Mouse (Mus musculus): ENCODE results near the gene Smim13. TPM values are rescaled to one million over a fixed set of nuclear protein-coding genes. Genes with fewer than 3 reads are reported as not detected.

The Smim13 gene
- polyA plus RNA-seq, 1 experiment from 2014 or later: 11.9 TPM

GRCm38 (mm10) chr13:41320749-41321148, 71.1 kb downstream of the Smim13 start:
- Histone ChIP-seq H3K9ac (no peak overlapping the region), H3K4me1 (ENCODE audit: insufficient read depth) (no peaks in the 10 kb centered on the region), H3K4me3 (ENCODE audit: low read depth, low read length) (no peak overlapping the region), H3K36me3 (ENCODE audit: insufficient read depth) (peaks cover 39% of the 10 kb centered on the region), H3K4me2 (no peak overlapping the region), H3K27me3 (ENCODE audit: insufficient read depth, low read length) (no peaks in the 10 kb centered on the region), H3K9me3 (ENCODE audit: low read depth, low read length) (no peaks in the 10 kb centered on the region), H3K27ac (ENCODE audit: low read depth) (peak overlapping the region; percentile 55; the same call in 1 of the 2 replicates)
- 70% methylated on average over 5 of the region's 5 CpGs for WGBS
- no peak for DNase-seq
- TF ChIP-seq CTCF (IDR thresholded peaks at IDR 0.05; ENCODE audit: low read depth): no peak
- no peak for ATAC-seq (ENCODE audit: insufficient read depth)

- 57% methylated on average over 3 of the region's 3 CpGs for WGBS
- peaks cover 38% of the 10 kb centered on the region for H3K36me3 ChIP-seq (ENCODE audit: insufficient read depth)
- ATAC-seq (ENCODE audit: insufficient read depth): no peak
- H3K4me2 ChIP-seq: no peak overlapping the region
- no peaks in the 10 kb centered on the region for H3K9me3 ChIP-seq (ENCODE audit: low read depth, low read length)
- H3K4me1 ChIP-seq (ENCODE audit: insufficient read depth): no peaks in the 10 kb centered on the region
- DNase-seq: no peak
- H3K27ac ChIP-seq (ENCODE audit: low read depth): no peak overlapping the region
- H3K27me3 ChIP-seq (ENCODE audit: insufficient read depth, low read length): no peaks in the 10 kb centered on the region
- no peak for TF ChIP-seq CTCF (IDR thresholded peaks at IDR 0.05; ENCODE audit: low read depth)
- no peak overlapping the region for H3K9ac ChIP-seq
- H3K4me3 ChIP-seq (ENCODE audit: low read depth, low read length): no peak overlapping the region
These were observed 71.8 kb downstream of the Smim13 start for GRCm38 (mm10) chr13:41321433-41321832.

- TF ChIP-seq CTCF (IDR thresholded peaks at IDR 0.05; ENCODE audit: low read depth): no peak
- Histone ChIP-seq H3K36me3 (ENCODE audit: insufficient read depth) (peaks cover 23% of the 10 kb centered on the region), H3K4me3 (ENCODE audit: low read depth, low read length) (no peak overlapping the region), H3K9ac (no peak overlapping the region), H3K4me1 (ENCODE audit: insufficient read depth) (no peaks in the 10 kb centered on the region), H3K9me3 (ENCODE audit: low read depth, low read length) (no peaks in the 10 kb centered on the region), H3K27me3 (ENCODE audit: insufficient read depth, low read length) (no peaks in the 10 kb centered on the region), H3K4me2 (no peak overlapping the region), H3K27ac (ENCODE audit: low read depth) (no peak overlapping the region)
- DNase-seq: no peak
- WGBS: 65% methylated on average over 4 of the region's 4 CpGs
- no peak for ATAC-seq (ENCODE audit: insufficient read depth)
These were observed 75.0 kb downstream of the Smim13 start for GRCm38 (mm10) chr13:41324631-41325030.

DNA sequence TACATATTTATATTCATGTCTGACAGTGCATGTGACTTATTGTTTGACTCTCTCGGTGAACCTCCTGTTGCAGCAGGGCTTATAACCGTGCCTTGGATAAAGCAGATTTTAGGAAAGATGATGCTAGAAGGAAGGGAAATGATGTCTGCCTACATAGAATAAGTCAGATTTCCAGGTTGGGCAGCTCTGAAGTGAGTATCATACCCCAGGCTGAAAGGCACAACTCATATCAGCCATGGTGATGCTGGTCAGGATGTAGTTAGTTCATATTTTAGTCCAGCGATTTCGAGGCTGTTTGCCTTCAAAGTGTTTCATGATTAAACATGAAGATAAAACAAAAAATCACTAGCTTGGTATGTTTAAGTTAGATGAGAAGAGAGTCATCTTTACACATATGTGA, 75.7 kb downstream of the Smim13 start:
- WGBS: 69% methylated on average over 4 of the region's 4 CpGs
- Histone ChIP-seq H3K9me3 (ENCODE audit: low read depth, low read length) (no peaks in the 10 kb centered on the region), H3K4me1 (ENCODE audit: insufficient read depth) (no peaks in the 10 kb centered on the region), H3K27ac (ENCODE audit: low read depth) (no peak overlapping the region), H3K27me3 (ENCODE audit: insufficient read depth, low read length) (no peaks in the 10 kb centered on the region), H3K36me3 (ENCODE audit: insufficient read depth) (peaks cover 30% of the 10 kb centered on the region), H3K4me3 (ENCODE audit: low read depth, low read length) (no peak overlapping the region), H3K4me2 (no peak overlapping the region), H3K9ac (no peak overlapping the region)
- TF ChIP-seq CTCF (IDR thresholded peaks at IDR 0.05; ENCODE audit: low read depth): no peak
- DNase-seq: no peak
- no peak for ATAC-seq (ENCODE audit: insufficient read depth)

DNA sequence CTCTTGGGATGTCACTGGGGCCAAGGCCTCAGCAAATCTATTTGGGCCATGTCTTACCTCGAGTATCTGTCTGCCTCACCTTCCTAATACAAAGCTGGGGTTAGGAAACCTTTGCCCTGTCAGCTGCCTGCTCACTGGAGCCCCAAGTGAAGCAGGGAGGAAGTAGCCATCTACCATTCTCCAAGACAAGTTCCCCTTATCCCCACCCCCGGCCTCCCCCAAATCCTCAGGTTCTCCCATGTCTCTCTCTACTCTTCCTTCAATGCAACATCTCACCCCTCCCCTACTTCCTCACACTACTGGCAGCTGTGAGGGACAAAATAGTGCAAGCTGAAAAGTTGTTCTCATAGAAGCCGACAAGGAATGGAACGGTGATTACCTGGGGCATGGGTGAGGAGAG, 76.5 kb downstream of the Smim13 start:
- Histone ChIP-seq H3K27ac (ENCODE audit: low read depth) (no peak overlapping the region), H3K4me3 (ENCODE audit: low read depth, low read length) (no peak overlapping the region), H3K9ac (no peak overlapping the region), H3K4me2 (no peak overlapping the region), H3K36me3 (ENCODE audit: insufficient read depth) (peaks cover 35% of the 10 kb centered on the region), H3K9me3 (ENCODE audit: low read depth, low read length) (no peaks in the 10 kb centered on the region), H3K4me1 (ENCODE audit: insufficient read depth) (no peaks in the 10 kb centered on the region), H3K27me3 (ENCODE audit: insufficient read depth, low read length) (no peaks in the 10 kb centered on the region)
- no peak for ATAC-seq (ENCODE audit: insufficient read depth)
- WGBS: 76% methylated on average over 4 of the region's 4 CpGs
- DNase-seq: no peak
- TF ChIP-seq CTCF (IDR thresholded peaks at IDR 0.05; ENCODE audit: low read depth): no peak

Other genes starting within 250 kb of the Smim13 start
- gene Pak1ip1, start 248.8 kb upstream of the Smim13 start, polyA plus RNA-seq (2014; fragmentation: Nextera tagmentation; extraction: Ambion mirVana): 59.6 and 62.4 TPM in 2 replicates
- 224 and 229 TPM in 2 replicates for gene Tmem14c, start 233.6 kb upstream of the Smim13 start, polyA plus RNA-seq (2014; fragmentation: Nextera tagmentation; extraction: Ambion mirVana)
- gene Mak, start 170.1 kb upstream of the Smim13 start, polyA plus RNA-seq (2014; fragmentation: Nextera tagmentation; extraction: Ambion mirVana): 0.93 and 1.2 TPM in 2 replicates
- not detected in 2 replicates for gene Gcm2, start 138.8 kb upstream of the Smim13 start, polyA plus RNA-seq (2014; fragmentation: Nextera tagmentation; extraction: Ambion mirVana)
- gene Sycp2l, start 135.5 kb upstream of the Smim13 start, polyA plus RNA-seq (2014; fragmentation: Nextera tagmentation; extraction: Ambion mirVana): 0.11 TPM in 1 of 2 replicates, not detected in the other
- gene Elovl2, start 29.4 kb upstream of the Smim13 start, polyA plus RNA-seq (2014; fragmentation: Nextera tagmentation; extraction: Ambion mirVana): 4.4 and 5.4 TPM in 2 replicates
- not detected in 2 replicates for gene Gm17364, start 24.1 kb downstream of the Smim13 start, polyA plus RNA-seq (2014; fragmentation: Nextera tagmentation; extraction: Ambion mirVana)
- gene Nedd9, start 237.5 kb downstream of the Smim13 start, polyA plus RNA-seq (2014; fragmentation: Nextera tagmentation; extraction: Ambion mirVana): 86.5 and 89.4 TPM in 2 replicates

Data from lung, embryonic 14.5 days (tissue).